Mouse (Mus musculus) kidney, embryonic 14.5 days (tissue): ENCODE measurements around the gene Fam163b. TPM values are rescaled to one million over a fixed set of nuclear protein-coding genes. Genes with fewer than 3 reads are reported as not detected.

Source experiments
- ATAC-seq: fragments of 200-750 bp; cut with Nextera tagmentation; 2 replicates; pipeline ENCODE4 v1.8.0; 2017; ENCODE audit warnings: moderate number of reproducible peaks, mild to moderate bottlenecking, moderate TSS enrichment, moderate library complexity; ENCODE audit not compliant: low FRiP score, low TSS enrichment
- H3K27ac ChIP-seq: fragments of 300-500 bp; sonication (generic); 2 replicates; pipeline ENCODE4 v1.5.1; 2014; ENCODE audit warnings: low read depth, mild to moderate bottlenecking, low read length, moderate library complexity, mixed read lengths
- H3K27me3 ChIP-seq: fragments of 300-500 bp; sonication (generic); 2 replicates; pipeline ENCODE4 v1.6.1; 2014; ENCODE audit warnings: mild to moderate bottlenecking, low read length; ENCODE audit not compliant: control insufficient read depth, insufficient read depth
- H3K36me3 ChIP-seq: fragments of 300-500 bp; sonication (generic); 2 replicates; pipeline ENCODE4 v1.6.1; 2014; ENCODE audit warnings: low read length, mixed read lengths; ENCODE audit not compliant: control insufficient read depth, insufficient read depth
- H3K4me1 ChIP-seq: fragments of 300-500 bp; sonication (generic); 2 replicates; pipeline ENCODE4 v1.6.1; 2014; ENCODE audit warnings: low read length, mixed read lengths; ENCODE audit not compliant: control insufficient read depth, insufficient read depth
- H3K4me2 ChIP-seq: fragments of 300-500 bp; sonication (generic); replicated peaks from 2 replicates; pipeline ENCODE4 v1.6.1; 2014; ENCODE audit warnings: low read depth, mild to moderate bottlenecking, low read length
- H3K4me3 ChIP-seq: fragments of 300-500 bp; sonication (generic); 2 replicates; pipeline ENCODE4 v1.5.1; 2014; ENCODE audit warnings: mild to moderate bottlenecking, low read length
- H3K9ac ChIP-seq: fragments of 300-500 bp; sonication (generic); 2 replicates; pipeline ENCODE4 v1.6.1; 2014; ENCODE audit warnings: low read depth, mild to moderate bottlenecking, low read length, moderate library complexity
- H3K9me3 ChIP-seq: fragments of 300-500 bp; sonication (generic); 2 replicates; pipeline ENCODE4 v1.6.1; 2016; ENCODE audit warnings: low read length; ENCODE audit not compliant: control insufficient read depth
- WGBS: fragments of 180-500 bp; shearing (Covaris S2); extraction: QIAGEN DNeasy Blood & Tissue Kit; methylation state at CpG from one replicate; pipeline ENCODE4 v1.1.7; 2014; 5-methylcytosine and 5-hydroxymethylcytosine counted together
- polyA plus RNA-seq: library from polyadenylated mRNA; unstranded; fragments of >200 nt; fragmentation: Nextera tagmentation; extraction: Ambion mirVana; gene quantifications from 2 replicates; pipeline ENCODE4 v1.2.1, GENCODE M21; 2014

Gene Fam163b
- polyA plus RNA-seq = not detected in 2 replicates

DNA sequence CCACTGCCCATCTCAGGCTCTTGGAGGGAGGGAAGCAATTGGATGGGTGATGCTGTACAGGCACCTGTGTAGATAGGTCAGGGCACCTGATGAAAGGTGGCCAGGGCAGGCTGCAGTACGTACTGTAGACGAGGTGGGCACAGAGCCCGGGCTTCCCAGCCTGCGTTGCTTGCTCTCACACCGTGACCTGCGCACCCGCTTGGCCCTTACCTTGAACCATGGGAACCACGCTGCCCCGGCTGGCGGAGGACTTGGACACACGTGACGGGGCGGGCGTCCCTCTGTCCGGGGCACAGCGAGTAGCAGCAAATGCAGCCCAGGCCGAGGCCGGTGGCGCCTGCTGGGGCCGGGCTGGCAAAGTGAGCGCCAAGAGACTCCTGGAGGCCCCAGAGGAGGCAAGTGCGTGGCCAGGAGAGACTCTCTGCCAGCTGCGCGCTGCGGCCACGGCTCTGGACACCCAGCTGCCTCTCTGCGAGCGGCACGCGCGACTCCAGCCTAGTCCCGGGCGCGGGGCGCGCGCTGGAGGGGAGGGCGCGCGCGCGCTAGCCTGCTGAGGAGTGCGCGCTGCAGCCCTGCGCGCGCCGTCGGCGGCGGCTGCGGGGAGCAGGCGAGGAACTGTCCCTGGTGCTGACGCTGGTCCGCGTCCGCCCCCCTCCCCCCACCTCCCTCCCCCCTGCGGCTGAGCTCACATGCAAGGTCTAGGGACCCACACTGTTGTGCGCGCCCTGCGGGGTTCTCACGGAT lies at the start of gene Fam163b:
TSS of gene Fam163b (minus strand) at position 542 of the 744 bp plus-strand sequence.
- Histone ChIP-seq H3K27ac (no peak within 1 kb of the TSS), H3K27me3 (peaks cover 17% of the 10 kb centered on the region), H3K4me1 (0 out of 2 replicates have a peak, but pooled peaks cover 2% of the 10 kb centered on the region), H3K4me2 (peak within 1 kb of the TSS; percentile 81), H3K9me3 (no peaks in the 10 kb centered on the region), H3K4me3 (peak within 1 kb of the TSS; percentile 38), H3K9ac (peak within 1 kb of the TSS; percentile 37; the same call in 1 of the 2 replicates), H3K36me3 (no peaks in the 10 kb centered on the region)
- under 1% methylated on average over 52 of the region's 62 CpGs for WGBS
- peak; percentile 85 for ATAC-seq

DNA sequence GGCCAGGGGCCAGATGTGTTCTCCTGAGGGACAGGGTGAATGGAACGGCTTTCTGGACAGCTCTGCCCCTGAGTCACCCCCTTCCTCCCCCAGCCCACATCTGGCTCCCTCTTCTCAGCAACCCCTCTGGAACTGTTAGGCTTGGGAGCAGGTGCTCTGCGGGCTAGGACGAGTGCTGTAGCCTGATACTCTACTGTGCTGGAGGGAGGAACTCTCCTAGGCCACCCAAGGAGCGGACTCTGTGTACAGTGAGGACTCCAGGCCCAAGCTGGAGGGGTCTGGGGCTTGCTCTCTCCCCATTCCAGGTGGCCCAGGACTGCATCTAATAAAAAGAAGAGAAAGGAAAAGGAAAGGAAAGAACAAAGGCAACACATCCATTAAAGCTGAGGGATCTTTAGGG lies 47.7 kb upstream of the Fam163b start:
- H3K4me1 ChIP-seq = no peaks in the 10 kb centered on the region
- peak; percentile 77 for ATAC-seq
- no peak overlapping the region for H3K4me3 ChIP-seq
- H3K27ac ChIP-seq = no peak overlapping the region
- H3K27me3 ChIP-seq = no peaks in the 10 kb centered on the region
- 31% methylated on average over 4 of the region's 4 CpGs for WGBS
- H3K36me3 ChIP-seq = peaks cover 4% of the 10 kb centered on the region; the same call in 1 of the 2 replicates
- H3K9me3 ChIP-seq = no peaks in the 10 kb centered on the region
- no peak overlapping the region for H3K4me2 ChIP-seq
- no peak overlapping the region for H3K9ac ChIP-seq

DNA sequence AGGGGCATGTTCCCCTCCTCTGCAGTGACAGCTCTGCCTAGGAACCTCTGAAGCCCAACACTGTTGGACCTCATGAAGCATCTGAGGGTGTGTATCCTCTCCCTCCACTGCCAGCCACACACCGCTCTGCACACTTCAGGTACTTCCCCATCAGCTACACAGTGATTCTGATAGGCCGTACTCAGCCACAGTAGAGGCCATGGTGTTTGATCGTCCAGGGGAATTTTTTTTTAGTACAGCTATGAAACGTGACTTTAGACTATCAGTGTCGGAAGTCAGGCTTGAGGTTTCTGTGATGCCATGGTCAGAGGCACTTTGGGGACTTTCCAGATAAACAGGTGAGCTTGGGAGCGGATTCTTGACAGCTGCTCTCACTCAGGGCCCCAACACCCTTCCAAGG lies 45.2 kb upstream of the Fam163b start:
- Histone ChIP-seq H3K27me3 (no peaks in the 10 kb centered on the region), H3K36me3 (peaks cover 4% of the 10 kb centered on the region; the same call in 1 of the 2 replicates), H3K9me3 (no peaks in the 10 kb centered on the region), H3K4me3 (no peak overlapping the region), H3K9ac (no peak overlapping the region), H3K27ac (no peak overlapping the region), H3K4me2 (no peak overlapping the region), H3K4me1 (peaks cover 12% of the 10 kb centered on the region; the same call in 1 of the 2 replicates)
- no peak for ATAC-seq
- 73% methylated on average over 6 of the region's 6 CpGs for whole genome bisulfite sequencing

DNA sequence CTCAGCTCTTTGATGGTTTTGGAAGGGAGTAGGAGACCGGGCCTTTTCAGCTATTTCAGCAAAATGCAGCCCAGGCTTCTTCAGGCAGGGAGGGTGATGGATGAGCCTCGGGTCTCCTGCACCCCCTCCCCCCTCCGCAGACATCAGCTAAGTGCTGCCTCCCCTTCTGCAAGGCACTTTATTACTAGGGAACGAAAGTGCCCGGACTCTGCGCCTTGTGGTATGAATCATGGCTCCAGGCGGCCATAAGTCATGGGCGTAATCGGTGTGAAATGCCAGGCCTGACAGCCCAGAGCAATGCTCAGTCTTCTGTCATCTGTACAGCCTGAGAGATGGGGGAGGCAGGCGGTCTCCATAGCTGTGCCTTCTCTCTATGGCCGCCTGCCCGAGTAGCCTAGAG lies 41.4 kb upstream of the Fam163b start:
- no peaks in the 10 kb centered on the region for H3K9me3 ChIP-seq
- no peak overlapping the region for H3K4me3 ChIP-seq
- H3K36me3 ChIP-seq = no peaks in the 10 kb centered on the region
- no peaks in the 10 kb centered on the region for H3K27me3 ChIP-seq
- H3K9ac ChIP-seq = no peak overlapping the region
- peaks cover 12% of the 10 kb centered on the region; the same call in 1 of the 2 replicates for H3K4me1 ChIP-seq
- 24% methylated on average over 12 of the region's 12 CpGs for WGBS
- H3K4me2 ChIP-seq = no peak overlapping the region
- H3K27ac ChIP-seq = peak overlapping the region; percentile 30; the same call in 1 of the 2 replicates
- ATAC-seq = peak; percentile 66; the same call in 1 of the 2 replicates

DNA sequence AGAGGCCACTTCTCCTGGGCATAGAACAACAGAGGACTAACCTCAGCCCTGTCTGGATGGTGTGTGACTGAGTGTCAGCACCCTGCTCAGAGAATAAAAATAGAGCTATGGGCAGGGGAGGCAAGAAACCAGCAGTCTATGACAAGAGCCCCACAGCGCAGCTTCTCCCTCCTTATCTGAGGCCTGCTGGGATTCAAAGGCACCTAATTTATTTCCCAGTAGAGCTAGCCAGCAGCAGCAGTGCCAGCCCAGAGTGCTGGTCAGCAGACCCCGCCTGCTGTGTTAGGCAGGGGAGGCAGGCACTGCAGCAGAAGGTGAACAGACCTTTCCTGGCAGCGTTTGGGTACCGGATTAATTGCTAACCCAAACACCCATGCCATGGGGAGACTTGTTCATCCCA lies 39.6 kb upstream of the Fam163b start:
- H3K36me3 ChIP-seq = no peaks in the 10 kb centered on the region
- peaks cover 12% of the 10 kb centered on the region; the same call in 1 of the 2 replicates for H3K4me1 ChIP-seq
- no peak overlapping the region for H3K4me2 ChIP-seq
- H3K4me3 ChIP-seq = no peak overlapping the region
- 62% methylated on average over 4 of the region's 4 CpGs for WGBS
- H3K27ac ChIP-seq = no peak overlapping the region
- no peak for ATAC-seq
- H3K9ac ChIP-seq = no peak overlapping the region
- H3K9me3 ChIP-seq = no peaks in the 10 kb centered on the region
- no peaks in the 10 kb centered on the region for H3K27me3 ChIP-seq

DNA sequence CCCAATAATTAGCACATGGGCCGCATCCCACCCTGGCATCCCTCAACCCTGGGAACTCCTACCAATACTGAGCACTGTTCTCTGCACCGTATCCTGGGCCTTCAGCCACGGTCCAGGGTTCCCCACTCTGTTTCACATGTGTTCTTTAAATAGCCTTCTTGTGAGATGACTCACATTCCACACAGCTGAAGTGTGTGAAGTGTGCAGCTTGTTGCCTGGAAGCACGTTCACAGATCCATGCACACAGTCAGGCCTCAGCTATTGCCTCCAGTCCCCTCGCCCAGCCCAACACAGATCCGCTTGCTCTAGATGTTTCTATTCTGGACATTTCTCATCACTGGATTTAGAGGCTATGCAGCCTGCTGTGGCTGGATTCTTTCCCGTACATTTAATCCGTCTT lies 36.8 kb upstream of the Fam163b start:
- Histone ChIP-seq H3K4me2 (no peak overlapping the region), H3K27me3 (no peaks in the 10 kb centered on the region), H3K4me1 (peaks cover 10% of the 10 kb centered on the region; the same call in 1 of the 2 replicates), H3K4me3 (no peak overlapping the region), H3K27ac (no peak overlapping the region), H3K9ac (no peak overlapping the region), H3K36me3 (no peaks in the 10 kb centered on the region), H3K9me3 (no peaks in the 10 kb centered on the region)
- ATAC-seq = no peak
- WGBS = 76% methylated on average over 8 of the region's 8 CpGs

- Histone ChIP-seq H3K36me3 (no peaks in the 10 kb centered on the region), H3K27me3 (no peaks in the 10 kb centered on the region), H3K9me3 (no peaks in the 10 kb centered on the region), H3K9ac (no peak overlapping the region), H3K4me3 (no peak overlapping the region), H3K4me1 (no peaks in the 10 kb centered on the region), H3K27ac (no peak overlapping the region), H3K4me2 (no peak overlapping the region)
- 85% methylated on average over 10 of the region's 10 CpGs for WGBS
- no peak for ATAC-seq
Measured at GRCm38 (mm10) chr2:27175696-27176267, 33.5 kb upstream of the Fam163b start.

- WGBS = 84% methylated on average over 2 of the region's 2 CpGs
- no peak overlapping the region for H3K9ac ChIP-seq
Measured at GRCm38 (mm10) chr2:27174242-27174641, 32.0 kb upstream of the Fam163b start.

DNA sequence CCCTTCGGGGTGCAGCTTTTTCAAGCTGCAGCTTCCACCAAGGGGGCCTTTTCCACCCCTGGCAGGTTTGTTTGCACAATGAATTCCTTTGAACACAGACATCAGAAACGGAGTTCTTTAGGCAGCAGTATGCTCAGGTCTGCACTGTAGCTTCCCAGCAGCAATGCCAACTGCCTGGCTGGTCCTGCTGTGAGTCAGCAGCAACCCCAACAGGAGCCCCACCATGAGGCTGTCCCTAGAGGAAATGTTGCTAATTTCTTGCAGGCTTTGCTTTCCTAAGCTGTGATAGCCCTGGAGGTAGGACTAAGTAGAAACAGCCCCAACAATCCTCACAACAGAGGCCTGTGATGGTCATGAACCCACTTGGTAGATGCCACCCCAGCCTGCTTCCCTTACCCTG lies 24.7 kb upstream of the Fam163b start:
- WGBS = 26% methylated on average over 2 of the region's 2 CpGs
- H3K4me3 ChIP-seq = no peak overlapping the region
- H3K4me2 ChIP-seq = no peak overlapping the region
- no peaks in the 10 kb centered on the region for H3K36me3 ChIP-seq
- no peak overlapping the region for H3K9ac ChIP-seq
- no peaks in the 10 kb centered on the region for H3K9me3 ChIP-seq
- no peak for ATAC-seq
- no peaks in the 10 kb centered on the region for H3K4me1 ChIP-seq
- H3K27ac ChIP-seq = no peak overlapping the region
- H3K27me3 ChIP-seq = no peaks in the 10 kb centered on the region

More at GRCm38 (mm10) chr2:27174242-27174641, 32.0 kb upstream of the Fam163b start:
- H3K4me2 ChIP-seq = no peak overlapping the region
- no peak overlapping the region for H3K4me3 ChIP-seq
- H3K36me3 ChIP-seq = no peaks in the 10 kb centered on the region
- H3K27me3 ChIP-seq = no peaks in the 10 kb centered on the region
- no peak for ATAC-seq
- H3K27ac ChIP-seq = no peak overlapping the region
- H3K9me3 ChIP-seq = no peaks in the 10 kb centered on the region
- no peaks in the 10 kb centered on the region for H3K4me1 ChIP-seq
